Mouse (Mus musculus): ENCODE data around the gene Ftl1.

GRCm38 (mm10) chr7:45446589-45446988 is 13.1 kb downstream of the Ftl1 start:
- TF ChIP-seq EP300 (IDR thresholded peaks at IDR 0.05; ENCODE audit: low read length), result no peak
- TF ChIP-seq CTCF (conservative IDR thresholded peaks at IDR 0.05 in 1 of 2, IDR thresholded peaks at IDR 0.05 in 1 of 2; ENCODE audit: low read depth in 2 of 2, low read length in 2 of 2), result no peak
- TF ChIP-seq SIN3A (IDR thresholded peaks at IDR 0.05; ENCODE audit: low read length), result no peak
- TF ChIP-seq POLR2A (IDR thresholded peaks at IDR 0.05; ENCODE audit: low read depth, low read length), result no peak
- TF ChIP-seq ZNF384 (IDR thresholded peaks at IDR 0.05; ENCODE audit: low read depth, low read length), result no peak
- TF ChIP-seq MAFK (IDR thresholded peaks at IDR 0.05; ENCODE audit: insufficient replicate concordance, low read length), result no peak
- TF ChIP-seq ETS1 (conservative IDR thresholded peaks at IDR 0.05; ENCODE audit: low read depth, low read length), result no peak

Data from CH12.LX (cell line).